Mouse (Mus musculus): ENCODE data around the gene Lima1.
A peak's percentile ranks its signal among the peaks of the same experiment; 100 is the strongest.
"Not testable (repeated sequence)": the region's sequence is repeated elsewhere in the genome, so short reads cannot be mapped to it uniquely, and the experiment has no call there.

Lima1 gene

GRCm38 (mm10) chr15:99833648-99834454, 41.4 kb downstream of the Lima1 start:
- DNase-seq, result no peak

- peak; percentile 63 for DNase-seq
Observed at GRCm38 (mm10) chr15:99831535-99831934, 43.7 kb downstream of the Lima1 start.

GRCm38 (mm10) chr15:99828061-99828460, 47.2 kb downstream of the Lima1 start:
- no peak for DNase-seq

GRCm38 (mm10) chr15:99826210-99826888, 48.9 kb downstream of the Lima1 start:
- no peak for DNase-seq

- no peak for DNase-seq
Observed at GRCm38 (mm10) chr15:99825211-99825610, 50.0 kb downstream of the Lima1 start.

GRCm38 (mm10) chr15:99823322-99823898, 51.8 kb downstream of the Lima1 start:
- DNase-seq, result no peak

GRCm38 (mm10) chr15:99822501-99822900, 52.8 kb downstream of the Lima1 start:
- not testable (repeated sequence) for DNase-seq

- peak; percentile 75 for DNase-seq
Observed at GRCm38 (mm10) chr15:99819621-99820279, 55.5 kb downstream of the Lima1 start.

- DNase-seq, result no peak
Observed at GRCm38 (mm10) chr15:99819109-99819440, 56.2 kb downstream of the Lima1 start.

- DNase-seq, result peak; percentile 54
Observed at GRCm38 (mm10) chr15:99818321-99819108, 56.7 kb downstream of the Lima1 start.

- DNase-seq, result no peak
Observed at GRCm38 (mm10) chr15:99817343-99818235, 57.7 kb downstream of the Lima1 start.

- DNase-seq, result no peak
Observed at GRCm38 (mm10) chr15:99815999-99816398, 59.3 kb downstream of the Lima1 start.

- DNase-seq, result peak; percentile 53
Observed at GRCm38 (mm10) chr15:99814554-99815260, 60.5 kb downstream of the Lima1 start.

GRCm38 (mm10) chr15:99813639-99814038, 61.6 kb downstream of the Lima1 start:
- DNase-seq, result no peak

GRCm38 (mm10) chr15:99812097-99812496, 63.2 kb downstream of the Lima1 start:
- no peak for DNase-seq

GRCm38 (mm10) chr15:99807776-99808735, 67.2 kb downstream of the Lima1 start:
- no peak for DNase-seq

GRCm38 (mm10) chr15:99806171-99806570, 69.1 kb downstream of the Lima1 start:
- DNase-seq, result no peak

- no peak for DNase-seq
Observed at GRCm38 (mm10) chr15:99805673-99806072, 69.6 kb downstream of the Lima1 start.

GRCm38 (mm10) chr15:99803186-99803644, 72.0 kb downstream of the Lima1 start:
- peak; percentile 74 for DNase-seq
